Mouse (Mus musculus) Muller cell, postnatal 12 days (primary cell): Measurements from ENCODE around the gene Gm42417.
"Not testable (repeated sequence)": the region's sequence is repeated elsewhere in the genome, so short reads cannot be mapped to it uniquely, and the experiment has no call there.

Source experiments
- DNase-seq: peaks from one replicate; pipeline ENCODE4 v3.0.0-alpha.2; 2015; ENCODE audit errors: inconsistent ontology term

Gm42417 gene

DNA sequence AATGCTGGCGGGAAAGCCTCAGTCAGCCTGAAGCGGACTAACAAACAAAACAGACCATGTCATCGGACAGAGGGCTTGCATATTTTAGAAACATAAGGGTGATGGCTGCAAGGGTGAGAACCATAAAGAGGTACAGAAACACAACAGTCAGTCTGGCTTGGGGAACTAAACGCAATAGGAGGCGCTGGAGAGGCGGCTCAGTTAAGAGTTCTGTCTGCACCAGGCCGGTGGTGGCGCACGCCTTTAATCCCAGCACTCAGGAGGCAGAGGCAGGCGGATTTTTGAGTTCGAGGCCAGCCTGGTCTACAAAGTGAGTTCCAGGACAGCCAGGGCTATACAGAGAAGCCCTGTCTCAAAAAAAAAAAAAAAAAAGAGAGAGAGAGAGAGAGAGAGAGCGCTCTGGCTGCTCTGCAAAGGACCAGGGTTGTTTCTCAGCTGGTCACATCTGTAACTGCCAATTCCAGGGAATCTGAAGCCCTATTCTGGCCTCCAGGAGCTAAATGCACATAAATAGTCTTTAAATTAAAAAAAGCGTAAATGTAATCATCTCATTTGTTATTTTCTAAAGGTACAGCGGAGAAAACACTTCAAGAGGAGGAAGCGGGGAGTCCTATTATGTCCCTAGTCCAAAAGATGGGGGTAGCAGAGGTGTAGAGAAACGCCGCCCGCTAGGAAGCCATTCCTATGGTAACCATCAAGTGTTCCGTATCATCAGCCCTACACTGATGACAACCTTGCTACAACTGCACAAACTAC is 6.8 kb upstream of the Gm42417 start:
- no peak for DNase-seq

DNA sequence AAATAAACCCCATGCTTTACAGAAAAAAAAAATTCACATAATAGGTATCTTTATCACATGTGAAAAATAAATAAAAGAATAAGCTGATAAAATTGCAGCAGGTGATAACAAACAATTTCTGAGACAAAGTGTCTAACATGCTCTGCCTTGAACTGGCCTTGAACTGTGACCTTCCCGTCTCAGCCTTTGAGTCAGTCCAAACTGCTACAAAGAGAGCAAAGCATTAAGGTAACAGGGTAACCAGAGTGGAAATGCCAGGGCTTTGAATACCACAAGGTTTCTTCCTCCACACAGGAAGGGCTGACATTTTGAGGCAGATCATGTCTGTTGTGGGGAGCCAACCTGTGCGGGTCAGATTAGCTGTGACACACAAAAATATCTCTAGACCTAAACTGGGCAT is 6.2 kb upstream of the Gm42417 start:
- no peak for DNase-seq

DNA sequence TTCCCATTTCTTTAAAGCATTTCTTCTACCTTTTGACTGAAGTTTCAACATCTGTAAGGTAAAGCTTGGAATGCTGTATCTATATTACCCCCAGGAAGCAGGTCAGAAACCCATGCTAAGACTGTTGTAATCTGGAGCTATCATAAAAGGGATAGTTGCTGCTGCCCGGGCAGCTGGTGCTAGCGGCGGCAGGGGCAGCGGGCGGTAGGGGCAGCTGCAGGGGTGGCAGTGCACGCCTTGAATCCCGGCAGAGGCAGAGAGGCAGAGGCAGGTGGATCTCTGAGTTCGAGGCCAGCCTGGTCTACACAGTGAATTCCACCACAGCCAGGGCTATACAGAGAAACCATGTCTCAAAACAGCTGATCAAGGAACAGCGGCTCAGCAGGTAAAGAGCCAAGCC is 3.7 kb upstream of the Gm42417 start:
- DNase-seq, result no peak

DNA sequence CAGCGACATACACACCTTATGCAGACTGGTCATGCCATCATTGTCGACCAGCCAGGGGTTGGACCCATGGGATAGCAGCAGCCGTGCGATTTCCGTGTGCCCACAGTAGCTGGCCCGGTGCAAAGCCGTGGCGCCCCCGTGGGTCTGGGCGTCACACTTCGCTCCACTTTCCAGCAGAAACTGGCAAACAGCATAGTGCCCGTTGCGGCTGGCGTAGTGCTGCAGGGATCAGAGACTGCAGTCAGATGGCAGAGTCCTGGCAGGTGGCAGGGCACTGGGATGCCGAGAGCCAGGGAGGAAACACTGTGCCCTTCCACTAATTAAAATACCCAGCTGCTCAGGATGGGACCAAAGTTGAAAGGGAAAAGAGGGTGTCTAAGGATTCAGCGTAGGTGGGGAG is 2.6 kb upstream of the Gm42417 start:
- DNase-seq, result no peak

GRCm38 (mm10) chr1:36540807-36541206 is 1.6 kb upstream of the Gm42417 start:
- no peak for DNase-seq

- DNase-seq, result no peak
These were observed 903 bp upstream of the Gm42417 start for GRCm38 (mm10) chr1:36540132-36540531.

- DNase-seq, result no peak
These were observed 502 bp downstream of the Gm42417 start for GRCm38 (mm10) chr1:36538727-36539126.

DNA sequence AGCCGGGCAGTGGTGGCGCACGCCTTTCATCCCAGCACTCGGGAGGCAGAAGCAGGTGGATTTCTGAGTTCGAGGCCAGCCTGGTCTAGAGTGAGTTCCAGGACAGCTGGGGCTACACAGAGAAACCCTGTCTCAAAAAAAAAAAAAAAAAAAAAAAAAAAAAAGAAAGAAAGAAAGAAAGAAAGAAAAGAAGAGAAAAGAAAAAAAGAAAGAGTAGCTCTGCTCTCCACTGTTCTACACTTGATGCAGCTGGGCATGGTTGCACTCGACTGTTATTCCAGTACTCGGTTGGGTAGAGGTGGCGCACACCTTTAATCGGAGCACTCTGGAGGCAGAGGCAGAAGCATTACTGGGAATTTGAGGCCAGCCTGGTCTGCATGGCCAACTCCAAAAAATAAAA is 2.4 kb downstream of the Gm42417 start, which contains the start of gene Ankrd23:
Gene Ankrd23 (minus strand): TSS at position 101 of the 400 bp plus-strand sequence.
- not testable (repeated sequence) for DNase-seq

GRCm38 (mm10) chr1:36536397-36536728 is 2.9 kb downstream of the Gm42417 start:
- DNase-seq, result no peak

GRCm38 (mm10) chr1:36535477-36536396 is 3.5 kb downstream of the Gm42417 start:
- peak; percentile 63 for DNase-seq

GRCm38 (mm10) chr1:36534595-36535058 is 4.6 kb downstream of the Gm42417 start:
- no peak for DNase-seq

DNA sequence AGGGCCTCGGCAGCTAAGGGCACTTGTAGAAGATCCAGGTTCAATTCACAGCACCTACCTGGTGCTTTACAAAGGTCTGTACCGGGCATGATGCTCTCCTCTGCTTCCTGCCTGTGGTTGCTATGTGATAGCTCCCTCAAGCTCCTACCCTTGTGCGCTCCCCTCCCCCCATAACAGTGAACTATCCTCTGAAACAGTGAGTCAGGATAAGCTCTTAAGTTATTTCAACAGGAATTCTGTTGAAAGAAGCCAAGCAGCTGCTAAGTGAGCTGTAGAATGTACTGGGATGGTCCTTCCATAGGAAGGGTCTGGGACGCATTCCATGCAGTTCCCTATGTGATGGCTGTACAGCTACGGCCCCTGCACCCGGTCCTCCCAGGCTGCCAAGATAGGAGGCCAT is 5.7 kb downstream of the Gm42417 start:
- no peak for DNase-seq

DNA sequence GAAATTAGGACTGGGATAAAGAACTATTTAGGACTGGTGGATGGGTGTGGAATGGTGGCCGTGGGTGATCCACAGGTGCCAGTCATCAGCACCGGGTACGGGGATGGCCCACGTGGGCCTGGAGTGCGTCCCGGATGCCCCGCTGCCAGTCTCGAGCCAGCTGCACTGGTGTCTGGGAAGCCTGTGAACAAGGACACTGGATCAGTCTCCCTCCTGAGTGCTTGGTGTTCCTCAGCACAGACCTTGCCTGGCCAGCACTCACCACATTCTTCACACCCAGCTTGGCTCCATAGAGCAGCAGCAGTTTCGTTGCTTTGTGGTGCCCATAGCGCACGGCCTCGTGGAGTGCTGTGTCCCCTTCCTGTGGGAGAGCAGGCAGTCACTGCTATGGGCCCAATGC is 7.8 kb downstream of the Gm42417 start:
- DNase-seq, result no peak

- DNase-seq, result no peak
These were observed 8.3 kb downstream of the Gm42417 start for GRCm38 (mm10) chr1:36530962-36531361.

DNA sequence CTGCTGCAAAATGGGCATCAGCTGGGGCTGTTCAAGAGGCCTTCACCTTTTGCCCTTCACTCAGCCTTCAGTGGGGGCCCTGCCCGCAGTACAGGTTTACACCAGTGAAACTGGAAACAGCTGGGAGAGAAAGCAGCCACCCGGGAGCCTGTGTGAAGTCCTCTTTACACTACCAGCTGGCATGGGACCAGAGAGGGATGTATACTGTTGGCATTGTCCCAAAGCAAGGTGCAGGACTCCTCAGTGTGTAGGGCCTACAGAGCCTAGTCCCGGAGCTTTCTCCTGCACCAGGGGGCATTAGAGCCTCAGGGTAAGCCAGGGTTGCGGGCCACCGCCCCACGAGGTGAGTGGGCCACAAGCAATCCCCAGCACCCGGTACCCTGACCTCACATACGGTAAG is 8.7 kb downstream of the Gm42417 start:
- DNase-seq, result no peak

- DNase-seq, result no peak
These were observed 9.4 kb downstream of the Gm42417 start for GRCm38 (mm10) chr1:36529875-36530274.

GRCm38 (mm10) chr1:36529274-36529673 is 10.0 kb downstream of the Gm42417 start:
- DNase-seq, result no peak

DNA sequence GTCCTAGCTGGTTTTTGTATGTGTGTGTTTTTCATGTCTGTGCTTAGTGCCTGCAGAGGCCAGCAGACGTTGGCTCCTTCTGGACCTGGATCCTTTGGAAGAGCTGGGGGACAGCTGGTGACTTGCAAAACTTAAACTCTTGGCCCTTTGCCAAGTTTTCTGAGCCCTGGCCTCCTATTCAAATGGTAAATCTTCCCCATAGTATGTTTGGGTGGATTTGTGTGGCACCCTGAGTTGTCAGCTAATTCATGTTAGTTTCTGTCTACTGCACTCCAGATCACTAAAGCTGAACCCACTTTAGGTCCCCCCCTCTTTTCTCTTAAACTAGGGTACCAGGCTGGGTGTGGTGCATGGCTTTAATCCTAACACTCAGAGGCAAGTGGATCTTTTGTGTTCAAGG is 10.9 kb downstream of the Gm42417 start:
- no peak for DNase-seq

DNA sequence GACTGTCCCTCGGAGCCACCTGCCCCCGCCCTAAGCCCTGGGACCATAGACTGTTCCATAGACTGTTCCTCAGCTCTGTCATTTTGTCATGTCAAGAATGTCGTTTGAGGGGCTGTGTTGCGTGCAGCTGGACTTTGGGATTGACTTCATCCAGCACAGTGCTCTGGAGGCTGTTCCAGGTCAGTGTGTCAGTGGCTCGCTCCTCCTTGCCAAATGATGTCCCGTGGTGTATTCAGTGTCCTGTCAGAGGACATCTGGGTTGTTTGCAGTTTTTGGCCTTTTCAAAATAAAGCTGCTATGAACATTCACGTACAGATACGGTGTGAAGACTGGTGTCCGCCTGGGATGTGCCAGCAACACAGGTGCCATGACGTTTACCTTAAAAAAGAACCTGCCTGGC is 12.3 kb downstream of the Gm42417 start:
- no peak for DNase-seq

DNA sequence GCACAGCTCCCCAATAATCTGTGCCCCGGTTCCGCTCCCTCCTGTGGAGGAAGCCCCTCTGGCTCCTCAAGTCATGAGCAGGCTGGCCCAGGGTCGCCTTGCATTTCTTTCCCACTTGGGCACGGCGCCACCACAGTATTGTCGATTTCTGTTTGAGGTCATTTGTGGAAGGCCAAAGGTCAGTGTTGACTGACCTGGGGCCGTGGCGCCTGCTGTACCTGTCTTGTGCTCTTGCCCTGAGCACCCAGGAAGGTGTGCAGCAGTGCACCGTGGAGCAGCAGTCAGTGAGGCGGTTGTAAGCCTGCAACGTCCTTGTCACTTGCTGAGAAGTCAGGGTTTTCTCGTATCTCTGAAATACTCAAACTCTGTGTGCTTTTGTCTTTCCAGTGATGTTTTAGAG is 13.5 kb downstream of the Gm42417 start:
- no peak for DNase-seq

DNA sequence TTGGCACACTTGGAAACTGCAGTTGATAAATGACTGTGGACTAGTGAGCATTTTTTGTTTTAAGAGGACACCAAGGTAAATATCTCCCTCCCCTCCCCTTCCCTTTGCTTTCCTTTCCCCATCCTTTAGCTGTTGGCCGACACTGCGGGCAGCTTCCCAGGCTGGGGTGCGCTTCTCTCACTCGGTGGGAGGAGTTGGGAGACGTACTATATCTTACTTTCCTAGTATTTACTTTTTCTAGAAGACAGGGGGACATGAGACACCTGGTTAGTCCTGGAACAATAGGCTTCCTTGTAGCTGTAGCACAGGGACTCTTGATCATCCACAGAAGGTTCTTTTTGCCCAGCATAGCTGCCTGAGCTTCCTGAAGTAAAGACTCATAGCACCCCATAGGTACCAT is 15.2 kb downstream of the Gm42417 start:
- no peak for DNase-seq

DNA sequence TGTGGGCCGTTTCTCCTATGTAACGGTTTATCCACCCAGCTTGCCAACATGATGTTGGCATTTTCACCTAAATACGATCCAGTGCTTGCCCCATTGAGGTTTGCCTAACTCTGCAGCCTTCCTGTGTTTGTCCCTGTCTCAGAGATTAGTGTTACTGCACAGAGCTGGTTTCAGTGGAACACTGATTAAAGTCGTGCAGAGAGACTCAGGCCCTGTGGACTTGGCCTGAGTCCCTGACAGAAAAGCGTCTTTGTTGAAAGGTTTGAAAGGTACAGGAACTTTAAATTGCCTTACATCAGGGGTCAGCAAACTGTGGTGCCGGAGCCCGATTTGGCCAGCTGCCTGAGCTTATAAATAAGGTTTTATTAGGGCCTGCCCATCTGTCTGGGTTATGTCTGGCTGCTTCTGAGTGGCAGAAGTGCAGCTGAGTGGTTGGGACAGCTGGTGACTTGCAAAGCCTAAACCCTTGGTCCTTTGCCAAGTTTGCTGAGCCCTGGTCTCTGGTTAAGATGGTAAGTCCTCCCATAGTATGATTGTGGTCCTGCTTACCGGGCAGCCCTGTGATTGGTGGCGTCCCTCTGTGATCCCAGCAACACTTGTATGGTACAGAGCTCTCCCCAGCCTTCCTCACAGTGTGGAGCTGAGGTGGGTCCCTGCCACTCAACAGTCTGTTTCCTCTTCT is 15.8 kb downstream of the Gm42417 start:
- no peak for DNase-seq
